In the genomic region with DNA sequence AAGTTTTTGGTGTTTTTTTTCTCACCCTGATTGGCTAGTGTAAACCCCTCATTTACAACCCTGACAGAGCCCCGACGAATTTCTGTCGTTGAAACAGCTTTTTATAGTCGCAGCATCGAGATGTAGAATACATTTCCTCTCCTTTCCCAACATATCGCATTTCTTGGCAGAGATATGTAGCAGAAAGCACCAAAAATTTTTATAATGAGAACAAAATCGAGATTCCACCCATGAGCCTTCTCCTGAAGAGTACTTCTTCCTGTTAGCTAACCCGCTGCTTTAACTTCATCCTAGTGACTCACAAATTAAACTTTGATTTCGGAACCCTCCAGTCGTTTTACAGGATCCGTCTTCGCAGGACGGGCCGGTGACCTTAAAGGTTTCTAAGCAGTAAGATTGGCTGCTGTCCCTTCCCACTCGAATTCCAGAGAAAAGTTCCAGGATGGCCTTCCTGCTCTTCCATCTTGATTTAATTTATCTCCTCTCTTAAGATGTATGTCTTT, we compare ENCODE assay signal across 10 mouse cellular contexts. TPM values are rescaled to one million over a fixed set of nuclear protein-coding genes. Genes with fewer than 3 reads are reported as not detected.
DNase-seq lines count a peak whose midpoint lies in the region; ATAC-seq and TF ChIP-seq lines count a peak whose summit lies in the region.
"Had no signal": no experiment of that assay in that cellular context is flagged by ENCODE, and none has a peak within 500 bp of the region (broad histone marks: within the 10 kb centered on the region; RNA-seq: fewer than 3 reads in every experiment).

No protein-coding gene starts in this region.

- ATAC-seq in lung, postnatal 0 days, result peak; percentile 27; the same call in 1 of the 2 replicates
- no peak for ATAC-seq in forebrain, embryonic 14.5 days
- no peak for ATAC-seq in neural tube, embryonic 15.5 days (ENCODE audit: low FRiP score)

- H3K36me3 ChIP-seq in heart, adult 2 months (ENCODE audit: control insufficient read depth, insufficient read depth, low read length), result peaks cover 4% of the 10 kb centered on the region
- H3K36me3 ChIP-seq in lung, postnatal 0 days (ENCODE audit: insufficient read depth, low read length), result no peaks in the 10 kb centered on the region
- no peaks in the 10 kb centered on the region for H3K36me3 ChIP-seq in forebrain, embryonic 14.5 days (ENCODE audit: control insufficient read depth, insufficient read depth, low read length)
- no peaks in the 10 kb centered on the region for H3K36me3 ChIP-seq in neural tube, embryonic 15.5 days

- peak overlapping the region; percentile 67 for H3K27ac ChIP-seq in heart, adult 2 months
- peak overlapping the region; percentile 48 for H3K27ac ChIP-seq in lung, postnatal 0 days (ENCODE audit: low read length)
- 0 out of 2 replicates have a peak overlapping the region, but pooled peaks have one; percentile 46 for H3K27ac ChIP-seq in forebrain, embryonic 14.5 days (ENCODE audit: low read depth, low read length)
- H3K27ac ChIP-seq in neural tube, embryonic 15.5 days (replicated peaks), result peak overlapping the region; percentile 68

- H3K79me2 ChIP-seq in heart, adult 2 months (replicated peaks; ENCODE audit: control insufficient read depth, insufficient read depth, low read length), result no peaks in the 10 kb centered on the region

- 46% methylated on average over 15 of the region's 15 CpGs for WGBS in heart, adult 2 months
- WGBS in lung, postnatal 0 days, result 26% methylated on average over 15 of the region's 15 CpGs
- 82% methylated on average over 15 of the region's 15 CpGs for WGBS in forebrain, embryonic 14.5 days
- WGBS in neural tube, embryonic 15.5 days, result 79% methylated on average over 15 of the region's 15 CpGs

- intact Hi-C loops in heart, adult 2 months (cut with DNase I), result no loop called here

- peaks cover 10% of the 10 kb centered on the region for H3K4me1 ChIP-seq in heart, adult 2 months (ENCODE audit: control insufficient read depth, insufficient read depth, low read length)
- H3K4me1 ChIP-seq in lung, postnatal 0 days (ENCODE audit: insufficient read depth, low read depth, low read length), result peaks cover 13% of the 10 kb centered on the region
- peaks cover 7% of the 10 kb centered on the region; the same call in 1 of the 2 replicates for H3K4me1 ChIP-seq in forebrain, embryonic 14.5 days (ENCODE audit: control insufficient read depth, insufficient read depth, low read length)
- peaks cover 35% of the 10 kb centered on the region for H3K4me1 ChIP-seq in neural tube, embryonic 15.5 days

- no peaks in the 10 kb centered on the region for H3K27me3 ChIP-seq in heart, adult 2 months (ENCODE audit: control insufficient read depth, insufficient read depth, low read length)
- H3K27me3 ChIP-seq in lung, postnatal 0 days (replicated peaks; ENCODE audit: insufficient read depth, low read length), result no peaks in the 10 kb centered on the region
- no peaks in the 10 kb centered on the region for H3K27me3 ChIP-seq in forebrain, embryonic 14.5 days (replicated peaks; ENCODE audit: control insufficient read depth, insufficient read depth, low read length)
- H3K27me3 ChIP-seq in neural tube, embryonic 15.5 days (replicated peaks), result no peaks in the 10 kb centered on the region

- TF ChIP-seq POLR2A in heart, adult 2 months (IDR thresholded peaks at IDR 0.05; ENCODE audit: insufficient read depth, low read depth, low read length), result no peak

- H3K4me3 ChIP-seq in heart, adult 2 months, result no peak overlapping the region
- H3K4me3 ChIP-seq in lung, postnatal 0 days (ENCODE audit: low read depth, low read length), result no peak overlapping the region
- H3K4me3 ChIP-seq in forebrain, embryonic 14.5 days (ENCODE audit: low read depth, low read length), result no peak overlapping the region
- H3K4me3 ChIP-seq in neural tube, embryonic 15.5 days (replicated peaks), result no peak overlapping the region

- H3K4me2 ChIP-seq in lung, postnatal 0 days (replicated peaks; ENCODE audit: low read depth, low read length), result peak overlapping the region; percentile 8; the same call in 1 of the 2 replicates
- H3K4me2 ChIP-seq in forebrain, embryonic 14.5 days (ENCODE audit: low read length), result no peak overlapping the region
- H3K4me2 ChIP-seq in neural tube, embryonic 15.5 days, result no peak overlapping the region

- no peak for DNase-seq in heart, adult 2 months
- DNase-seq in heart, postnatal 4 days, result no peak
- DNase-seq in lung, postnatal 0 days (ENCODE audit: low spot score), result peak; percentile 65
- DNase-seq in lung, postnatal 4 days, result no peak
- DNase-seq in forebrain, embryonic 14.5 days (ENCODE audit: low spot score), result no peak
- DNase-seq in urinary bladder, adult 2 months (ENCODE audit: low spot score), result no peak
- no peak for DNase-seq in thymus, postnatal 4 days

- no peaks in the 10 kb centered on the region for H3K9me3 ChIP-seq in lung, postnatal 0 days (ENCODE audit: low read length)
- no peaks in the 10 kb centered on the region for H3K9me3 ChIP-seq in forebrain, embryonic 14.5 days (replicated peaks; ENCODE audit: control insufficient read depth, low read length)
- no peaks in the 10 kb centered on the region for H3K9me3 ChIP-seq in neural tube, embryonic 15.5 days (replicated peaks)

- TF ChIP-seq CTCF in heart, adult 2 months (IDR thresholded peaks at IDR 0.05), result no peak
- TF ChIP-seq CTCF in lung, postnatal 0 days (IDR thresholded peaks at IDR 0.05), result no peak

- no peak for TF ChIP-seq EP300 in heart, adult 2 months (IDR thresholded peaks at IDR 0.05; ENCODE audit: insufficient read depth, low read depth, low read length)
- no peak for TF ChIP-seq EP300 in lung, postnatal 0 days (IDR thresholded peaks at IDR 0.05)

- H3K9ac ChIP-seq in heart, adult 2 months (ENCODE audit: low read depth, low read length), result no peak overlapping the region
- H3K9ac ChIP-seq in lung, postnatal 0 days (replicated peaks; ENCODE audit: low read depth), result no peak overlapping the region
- no peak overlapping the region for H3K9ac ChIP-seq in forebrain, embryonic 14.5 days (ENCODE audit: low read length)
- no peak overlapping the region for H3K9ac ChIP-seq in neural tube, embryonic 15.5 days (replicated peaks)

RNA-seq across cellular contexts. Expression of a gene that starts 29.8 kb away (rescaled TPM):
- 1 to 10 TPM; 5.7 to 5.9 TPM for total RNA-seq in heart, adult 2 months (2021)
- polyA plus RNA-seq in heart, adult 2 months (2012; rRNA removed), result not detected in 2 replicates
- 1 to 10 TPM; 2.6 to 2.9 TPM for total RNA-seq in heart, postnatal 4 days (2021)
- polyA plus RNA-seq in lung, postnatal 0 days (2015; fragmentation: Nextera tagmentation; extraction: Ambion mirVana), result 0.78 and 1.2 TPM in 2 replicates
- polyA plus RNA-seq in forebrain, embryonic 14.5 days (2014; fragmentation: Nextera tagmentation; extraction: Ambion mirVana), result 8.4 TPM in 1 of 2 replicates, not detected in the other
- polyA plus RNA-seq in neural tube, embryonic 15.5 days (2015; fragmentation: Nextera tagmentation; extraction: Ambion mirVana), result 3.4 and 5.4 TPM in 2 replicates
- not detected in 2 replicates for polyA plus RNA-seq in urinary bladder, adult 2 months (2012; rRNA removed)
- total RNA-seq: ES-E14 had no signal
- polyA plus RNA-seq: embryonic facial prominence, embryonic 11.5 days had no signal

RNA-seq across cellular contexts. Expression of a gene that starts 36.0 kb away (rescaled TPM):
- 10 to 100 TPM in 1 of 2 experiments, 1 to 10 TPM in 1; 9.5 to 10.4 TPM for total RNA-seq in heart, adult 2 months (2021)
- polyA plus RNA-seq in heart, adult 2 months (2012; rRNA removed), result 4.8 and 8.7 TPM in 2 replicates
- 10 to 100 TPM in 1 of 2 experiments, 1 to 10 TPM in 1; 9.6 to 11.0 TPM for total RNA-seq in heart, postnatal 4 days (2021)
- polyA plus RNA-seq in lung, postnatal 0 days (2015; fragmentation: Nextera tagmentation; extraction: Ambion mirVana), result 4.3 and 5.0 TPM in 2 replicates
- polyA plus RNA-seq in forebrain, embryonic 14.5 days (2014; fragmentation: Nextera tagmentation; extraction: Ambion mirVana), result 30.6 and 34.0 TPM in 2 replicates
- 33.0 and 35.1 TPM in 2 replicates for polyA plus RNA-seq in neural tube, embryonic 15.5 days (2015; fragmentation: Nextera tagmentation; extraction: Ambion mirVana)
- 6.3 and 7.8 TPM in 2 replicates for polyA plus RNA-seq in urinary bladder, adult 2 months (2012; rRNA removed)
